Mouse (Mus musculus): ENCODE results near the gene Sema5a.
"Not testable (repeated sequence)": the region's sequence is repeated elsewhere in the genome, so short reads cannot be mapped to it uniquely, and the experiment has no call there.

Sema5a gene

DNA sequence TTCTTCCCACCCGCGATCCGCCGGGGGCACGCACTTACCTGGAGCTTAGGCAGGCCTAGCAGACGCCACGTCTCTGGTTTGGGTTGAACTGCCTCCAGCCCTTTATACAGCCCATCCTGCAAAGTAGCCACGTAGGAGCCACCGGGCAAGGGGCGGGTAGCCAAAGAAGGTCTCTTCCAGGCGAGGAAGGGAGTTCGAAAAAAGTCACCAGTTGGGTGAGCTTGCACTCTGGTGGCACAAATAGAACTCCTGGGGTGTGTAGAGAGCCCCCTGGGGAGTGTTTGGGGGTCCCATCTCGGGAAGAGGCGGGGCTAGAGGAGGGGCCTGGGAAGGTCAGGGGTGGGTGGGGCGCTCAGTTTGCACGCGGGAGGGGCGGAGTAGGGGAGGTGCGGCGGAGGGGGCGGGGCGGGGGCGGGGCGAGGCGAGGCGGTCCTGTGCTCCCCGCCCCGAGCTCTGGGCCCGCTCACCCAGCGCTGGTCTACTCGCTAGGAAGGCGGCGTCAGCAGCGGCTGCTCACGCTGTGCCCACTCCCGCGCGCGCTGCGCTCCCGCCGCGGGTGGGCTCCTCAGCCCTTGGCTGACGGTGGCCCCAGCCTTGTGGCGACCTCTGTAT is at the start of gene Sema5a:
Sema5a (plus strand) TSS at position 467 of the 612 bp plus-strand sequence.
- DNase-seq, result peak; percentile 24

DNA sequence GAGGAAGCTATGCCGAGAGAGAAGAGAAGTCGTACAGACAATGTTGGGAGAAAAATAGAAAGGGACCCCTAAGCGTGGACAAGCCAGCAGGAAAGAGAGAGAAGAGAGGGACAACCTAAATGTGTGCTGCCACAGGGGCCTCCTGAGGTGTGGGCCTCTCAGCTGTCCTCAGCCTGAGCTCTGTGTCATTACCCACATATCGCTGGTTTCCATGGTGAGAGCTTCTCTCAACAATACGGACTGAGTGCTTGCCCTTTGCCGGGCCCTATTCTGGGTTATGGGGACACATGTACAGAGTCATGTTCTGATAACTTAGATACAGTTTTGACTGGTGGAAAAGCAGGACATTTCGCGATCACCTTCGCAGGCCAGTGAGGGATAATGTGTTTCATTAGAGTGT is 46.5 kb upstream of the Sema5a start:
- no peak for DNase-seq

DNA sequence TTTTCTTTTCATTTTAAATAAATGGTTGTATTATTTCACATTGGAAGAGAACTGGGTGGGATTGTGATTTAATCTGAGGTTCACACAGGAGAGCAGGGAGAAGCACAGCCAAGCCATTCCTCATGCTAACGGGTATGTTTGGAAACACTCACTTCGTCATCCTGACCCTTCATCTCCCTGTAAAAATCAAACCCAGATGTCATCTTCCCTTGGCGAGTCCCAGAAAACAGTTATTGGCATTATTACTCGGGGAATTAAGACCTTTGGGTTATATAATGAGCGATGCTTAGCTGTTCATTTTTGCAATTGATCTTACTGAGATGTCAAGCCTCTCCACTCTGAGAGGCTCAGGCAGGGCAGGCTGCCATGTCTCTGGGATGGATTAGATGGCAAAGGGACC is 46.0 kb upstream of the Sema5a start:
- DNase-seq, result no peak

DNA sequence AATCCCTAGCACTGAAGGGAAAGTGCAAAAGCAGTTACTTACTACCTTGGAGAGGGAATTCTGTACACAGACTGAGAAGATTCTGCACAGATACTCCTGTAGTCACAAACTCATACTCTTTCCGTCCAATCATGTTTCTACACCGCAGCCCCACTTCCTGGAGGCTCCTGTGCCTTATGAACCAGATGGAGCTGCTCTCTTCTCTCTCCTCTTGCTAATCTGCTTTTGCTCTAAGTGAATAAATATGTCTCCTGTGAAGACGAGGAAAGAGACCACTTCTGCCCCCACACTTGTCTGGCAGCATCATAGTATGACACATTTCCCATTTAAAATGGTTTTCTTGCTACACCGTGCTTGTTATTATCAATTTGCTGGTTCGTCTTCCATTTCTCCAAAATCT is 41.4 kb upstream of the Sema5a start:
- no peak for DNase-seq

DNA sequence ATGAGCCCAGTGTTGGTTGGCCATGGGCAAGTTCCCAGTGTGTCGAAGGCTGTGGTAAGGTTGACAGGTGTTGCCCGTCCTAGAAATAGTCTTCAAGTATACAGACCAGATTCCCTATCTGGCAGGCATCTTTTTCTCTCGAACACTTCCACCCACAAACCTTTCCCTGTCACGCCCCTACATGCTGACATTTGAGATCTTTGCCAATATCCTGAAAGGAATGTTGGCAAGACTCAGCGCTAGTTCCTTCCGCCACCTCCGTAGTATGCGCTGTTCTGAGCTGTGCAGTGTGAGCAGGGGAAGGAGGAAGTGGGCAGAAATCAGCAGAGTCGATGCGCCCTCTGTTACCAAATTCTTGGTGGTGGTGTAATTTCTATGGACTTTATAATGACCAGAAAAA is 39.7 kb upstream of the Sema5a start:
- DNase-seq, result peak; percentile 21

DNA sequence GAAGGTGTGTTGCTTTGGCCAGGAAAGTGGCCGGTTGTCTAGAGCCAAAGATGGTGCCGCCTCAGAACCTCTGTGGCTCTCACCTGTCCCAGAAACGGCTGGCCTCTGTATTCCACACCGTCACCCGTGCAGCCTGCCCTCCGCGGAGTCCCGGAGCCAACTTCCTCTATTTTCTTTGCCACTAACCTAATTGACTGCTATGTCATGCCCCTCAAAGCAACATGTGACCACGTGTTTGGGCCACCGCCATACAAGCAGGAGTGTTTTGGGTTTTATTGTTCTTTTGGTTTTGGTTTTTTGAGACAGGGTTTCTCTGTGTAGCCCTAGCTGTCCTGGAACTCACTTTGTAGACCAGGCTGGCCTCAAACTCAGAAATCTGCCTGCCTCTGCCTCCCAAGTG is 29.9 kb upstream of the Sema5a start:
- not testable (repeated sequence) for DNase-seq

DNA sequence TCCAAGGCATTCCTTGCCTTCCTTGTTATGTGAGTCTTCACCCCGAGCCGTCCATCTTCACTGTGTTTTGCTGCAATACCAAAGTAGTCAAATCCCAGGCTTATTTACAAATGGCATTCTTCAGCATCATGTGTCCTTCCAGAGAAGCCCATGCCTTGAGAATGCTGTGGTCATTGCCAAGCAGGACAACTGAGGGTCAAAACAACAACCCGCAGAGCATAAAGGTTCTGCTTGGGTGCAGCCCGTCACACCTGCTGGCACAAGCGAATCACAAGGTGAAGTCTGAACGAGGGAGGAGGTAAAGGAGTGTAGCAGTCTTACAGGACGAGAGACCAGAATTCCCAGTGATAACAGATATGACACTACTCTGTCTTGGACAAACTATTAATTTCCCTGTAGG is 21.6 kb upstream of the Sema5a start:
- DNase-seq, result no peak

DNA sequence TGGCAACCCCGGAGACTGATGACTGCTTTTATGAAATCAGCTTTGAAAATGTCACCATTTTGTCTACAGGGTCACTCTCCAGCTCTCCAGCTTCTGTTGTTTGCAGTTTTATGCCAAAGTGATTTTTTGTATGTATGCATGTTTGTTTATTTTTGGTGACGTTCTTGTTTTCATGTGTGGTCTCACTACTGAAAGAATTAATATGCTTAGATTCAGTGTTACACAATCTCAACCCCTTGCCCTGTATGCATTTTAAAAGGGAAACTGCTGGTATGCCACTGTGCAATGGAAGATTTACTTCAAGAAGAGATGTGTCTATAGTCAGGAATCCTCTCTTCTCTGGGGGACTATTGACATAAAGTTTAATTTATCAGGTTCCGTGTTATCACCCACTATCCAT is 19.2 kb upstream of the Sema5a start:
- DNase-seq, result no peak

DNA sequence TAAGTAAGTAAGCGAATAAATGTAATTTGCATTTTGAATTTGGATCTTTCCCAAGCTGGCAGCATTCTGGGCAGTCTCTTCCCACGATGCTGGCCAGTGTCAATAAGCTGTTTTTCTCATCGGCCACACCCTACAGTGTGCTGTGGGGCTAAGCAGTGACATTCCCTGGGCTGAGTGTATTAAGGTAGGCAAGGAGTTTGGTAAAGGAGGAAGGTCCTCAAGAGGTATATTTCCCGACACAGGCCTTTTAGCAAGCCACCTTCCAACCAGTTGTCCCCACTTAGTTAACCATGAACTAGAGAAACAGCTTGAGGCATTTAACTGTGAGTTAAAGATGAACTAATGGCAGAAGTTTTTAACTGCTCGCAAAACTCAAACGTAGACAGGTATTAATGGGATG is 18.2 kb upstream of the Sema5a start:
- DNase-seq, result no peak

DNA sequence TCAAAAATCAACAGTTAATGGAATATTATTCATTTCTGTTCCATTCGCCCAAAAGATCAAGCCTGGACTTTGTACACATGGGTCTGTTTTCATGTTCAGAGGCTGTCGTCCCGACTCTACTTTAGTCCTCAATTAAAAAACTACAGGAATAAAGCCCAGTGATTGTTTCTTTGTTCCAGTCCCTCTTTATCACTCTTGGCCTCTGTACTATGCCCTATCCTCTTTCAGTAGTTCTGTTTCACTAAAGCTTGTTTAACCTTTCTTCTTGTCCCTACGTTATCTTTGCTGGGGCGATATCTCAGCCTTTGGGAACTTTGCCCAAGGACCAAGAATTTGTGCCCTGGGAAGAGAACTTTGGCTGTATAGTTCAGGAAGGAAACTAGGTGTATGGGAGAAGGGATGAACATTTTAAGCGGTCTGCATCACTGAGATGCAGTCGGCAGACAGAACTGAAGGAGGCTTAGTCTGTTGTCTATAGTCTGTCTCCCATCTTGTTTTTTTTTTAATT is 17.7 kb upstream of the Sema5a start:
- no peak for DNase-seq

DNA sequence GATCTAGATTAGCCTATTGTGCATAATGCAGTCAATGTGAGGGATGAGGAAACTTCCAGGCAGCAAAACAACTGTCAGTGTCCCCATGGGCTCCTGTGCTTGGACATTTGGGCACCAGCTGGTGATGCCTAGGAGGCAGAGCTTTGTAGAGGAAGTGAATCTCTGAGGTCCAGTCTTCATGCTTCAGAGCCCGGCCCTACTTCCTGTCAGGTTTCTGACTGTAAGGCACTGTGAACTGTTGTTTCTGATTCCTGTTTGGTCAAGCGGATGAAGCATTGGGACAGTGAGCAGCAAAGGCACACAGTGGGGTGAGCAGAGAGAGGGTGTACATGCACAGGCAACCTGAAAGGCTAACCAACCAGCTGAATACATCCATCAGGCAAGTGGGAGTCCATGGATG is 14.5 kb upstream of the Sema5a start:
- DNase-seq, result no peak

DNA sequence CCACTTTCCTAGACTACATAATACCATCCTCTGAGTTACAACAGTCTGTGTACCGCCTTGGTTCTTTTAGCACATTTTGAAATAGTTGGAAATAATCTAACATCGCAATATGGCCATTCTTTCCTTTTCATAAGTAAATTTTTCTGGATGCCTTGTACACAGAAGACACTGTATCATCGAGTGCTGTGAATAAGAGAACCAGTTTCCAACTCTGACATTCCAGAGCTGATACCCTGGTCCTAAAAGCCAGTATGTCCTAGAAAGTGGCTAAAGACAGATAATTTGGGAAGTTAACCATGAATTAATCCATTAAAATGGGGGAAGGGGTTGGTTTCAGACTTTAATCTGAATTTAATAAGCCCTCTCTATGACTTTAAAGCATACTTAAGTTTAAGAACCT is 12.4 kb upstream of the Sema5a start:
- DNase-seq, result no peak

DNA sequence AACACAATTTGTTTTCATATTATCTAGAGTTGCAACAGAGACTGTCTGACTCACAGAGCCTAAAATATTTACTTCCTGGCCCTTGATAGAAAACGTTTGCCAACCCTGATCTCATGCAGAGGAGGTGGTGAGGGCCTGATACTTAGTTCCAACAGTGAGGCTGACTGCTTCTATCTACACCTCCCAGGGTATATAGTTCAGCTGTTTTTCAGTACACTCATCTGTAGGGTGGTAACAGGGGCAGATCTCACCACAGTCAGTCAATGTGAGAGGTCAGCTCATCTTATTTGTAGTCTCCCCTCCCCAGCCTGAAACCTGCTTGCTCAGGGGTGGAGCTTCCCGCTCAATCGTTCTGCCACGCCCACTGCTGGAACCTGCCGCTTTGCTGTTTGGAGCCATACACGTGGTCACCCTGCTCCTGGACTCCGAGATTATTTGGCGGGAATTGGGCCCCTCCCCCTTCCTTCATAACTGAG is 11.9 kb upstream of the Sema5a start:
- DNase-seq, result not testable (repeated sequence)

DNA sequence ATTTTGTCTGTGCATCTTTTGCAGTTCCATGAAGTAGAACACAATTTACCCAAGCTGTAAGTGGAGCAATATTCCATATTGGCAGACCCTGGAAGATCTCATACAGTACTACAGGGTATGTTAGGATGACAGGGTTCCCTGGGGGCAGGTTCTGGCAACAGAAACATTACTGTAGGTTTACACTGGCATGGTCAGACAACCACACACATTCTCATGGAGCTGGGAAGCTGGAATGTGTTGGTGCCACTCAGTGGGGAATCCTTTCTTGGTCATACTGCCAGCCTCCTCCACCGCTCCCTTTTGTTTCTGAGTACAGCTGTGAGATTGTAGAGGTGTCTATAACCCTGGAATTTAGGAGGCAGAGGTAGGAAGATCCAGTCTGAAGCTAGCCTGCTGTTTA is 11.2 kb upstream of the Sema5a start:
- no peak for DNase-seq

DNA sequence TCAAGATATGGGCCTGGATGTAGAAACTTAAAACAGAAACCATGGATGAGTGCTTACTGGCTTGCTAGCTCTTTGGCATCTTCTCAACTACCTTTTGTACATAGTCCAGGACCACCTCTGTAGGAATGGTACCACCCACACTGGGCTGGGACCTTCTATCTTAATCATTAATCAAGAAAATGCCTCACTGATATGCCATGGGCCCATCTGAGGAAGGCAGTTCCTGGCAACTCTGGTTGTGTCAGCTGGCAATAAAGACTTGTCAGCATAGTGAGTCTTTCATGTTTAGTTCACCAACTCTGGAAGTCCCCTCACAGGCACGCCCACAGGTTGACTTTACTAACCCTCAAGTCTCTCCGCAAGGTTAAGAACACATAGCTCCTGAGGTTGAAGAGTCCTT is 5.5 kb upstream of the Sema5a start:
- DNase-seq, result no peak

DNA sequence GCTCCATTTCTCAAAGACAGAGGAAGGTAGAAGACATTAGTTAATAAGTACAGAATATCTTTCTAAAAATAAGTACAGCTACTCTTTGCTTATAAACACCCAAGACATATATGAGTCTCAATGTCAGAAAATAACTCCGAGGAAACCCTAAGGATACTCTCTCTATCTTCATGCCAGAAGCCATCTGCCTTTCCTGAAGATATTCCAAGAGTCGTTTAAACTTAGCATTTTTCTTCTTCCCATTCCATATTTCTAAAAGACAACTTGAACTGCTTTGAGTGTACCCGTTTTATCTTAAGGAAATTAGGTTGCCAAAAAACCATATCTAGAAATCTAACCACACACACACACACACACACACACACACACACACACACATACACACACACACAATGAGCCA is 4.5 kb upstream of the Sema5a start:
- DNase-seq, result no peak

DNA sequence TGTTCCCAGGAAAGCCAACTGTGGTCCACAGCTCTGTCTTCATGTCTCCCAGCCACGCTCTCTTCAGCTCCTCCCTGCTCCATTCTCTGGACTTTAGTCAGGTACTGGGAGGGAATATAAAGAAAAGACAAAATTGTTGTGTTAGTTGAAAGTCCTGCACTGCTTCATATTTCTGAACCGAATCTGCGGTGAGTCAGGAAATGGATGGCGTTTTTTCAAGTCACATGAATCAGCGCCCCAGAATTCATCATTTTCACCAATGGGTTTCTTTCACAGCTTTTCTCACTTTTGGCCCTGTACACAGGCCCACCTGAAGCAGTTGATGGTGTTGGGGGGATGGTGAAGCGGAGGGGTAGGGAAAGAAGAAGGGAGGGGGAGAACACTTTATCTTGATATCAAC is 2.9 kb upstream of the Sema5a start:
- DNase-seq, result no peak

DNA sequence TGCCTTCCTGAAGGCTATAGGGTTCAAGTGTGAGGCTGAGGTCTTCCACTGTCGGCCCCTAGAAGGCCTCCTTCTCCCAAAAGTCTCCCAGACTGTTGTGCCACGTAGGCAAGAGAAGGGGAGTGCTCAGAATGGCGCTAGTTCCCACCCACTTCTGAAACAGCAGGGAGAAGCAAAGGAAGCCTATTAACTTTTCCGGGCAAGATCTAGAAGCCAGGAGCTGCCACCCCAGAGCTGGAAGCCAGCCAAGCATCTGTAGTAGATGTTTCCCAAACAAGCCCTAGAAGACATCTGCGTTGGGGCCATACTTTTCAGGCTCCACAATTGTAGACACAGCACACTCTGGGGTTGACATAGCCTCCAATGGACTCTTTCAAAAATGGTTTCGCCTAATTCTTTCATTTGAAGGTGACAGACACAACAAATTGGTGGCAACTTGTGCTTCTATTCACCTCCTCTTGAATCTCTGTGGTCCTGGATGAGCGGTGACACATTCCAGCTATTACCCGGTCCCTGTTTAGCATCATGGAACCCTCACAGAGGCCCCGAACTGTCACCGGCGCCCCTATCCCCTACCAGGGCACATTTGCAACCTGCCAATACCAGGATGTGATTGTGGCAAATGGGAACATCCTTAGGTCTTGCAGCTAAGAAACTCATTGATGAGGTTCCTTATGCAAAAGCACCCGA is 1.4 kb upstream of the Sema5a start:
- DNase-seq, result no peak

DNA sequence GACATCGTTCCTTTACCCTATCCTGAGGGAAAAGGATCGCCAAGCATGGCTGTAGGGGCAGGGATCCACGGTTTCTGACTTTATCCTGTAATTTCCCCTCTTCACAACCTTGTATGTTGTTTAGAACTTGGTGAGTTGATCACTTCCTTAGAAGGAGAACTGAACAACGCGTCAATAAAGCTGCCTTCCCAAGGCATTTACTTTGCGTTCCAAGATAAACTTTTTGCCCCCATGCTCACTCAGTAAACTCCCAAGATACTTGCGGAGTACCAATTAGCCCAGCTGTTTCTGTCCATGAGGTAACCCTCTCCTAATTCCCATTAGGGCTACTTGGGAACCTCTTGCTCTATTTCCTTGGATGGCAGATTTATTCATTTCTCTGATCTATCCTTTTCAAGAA is 786 bp upstream of the Sema5a start:
- no peak for DNase-seq

DNA sequence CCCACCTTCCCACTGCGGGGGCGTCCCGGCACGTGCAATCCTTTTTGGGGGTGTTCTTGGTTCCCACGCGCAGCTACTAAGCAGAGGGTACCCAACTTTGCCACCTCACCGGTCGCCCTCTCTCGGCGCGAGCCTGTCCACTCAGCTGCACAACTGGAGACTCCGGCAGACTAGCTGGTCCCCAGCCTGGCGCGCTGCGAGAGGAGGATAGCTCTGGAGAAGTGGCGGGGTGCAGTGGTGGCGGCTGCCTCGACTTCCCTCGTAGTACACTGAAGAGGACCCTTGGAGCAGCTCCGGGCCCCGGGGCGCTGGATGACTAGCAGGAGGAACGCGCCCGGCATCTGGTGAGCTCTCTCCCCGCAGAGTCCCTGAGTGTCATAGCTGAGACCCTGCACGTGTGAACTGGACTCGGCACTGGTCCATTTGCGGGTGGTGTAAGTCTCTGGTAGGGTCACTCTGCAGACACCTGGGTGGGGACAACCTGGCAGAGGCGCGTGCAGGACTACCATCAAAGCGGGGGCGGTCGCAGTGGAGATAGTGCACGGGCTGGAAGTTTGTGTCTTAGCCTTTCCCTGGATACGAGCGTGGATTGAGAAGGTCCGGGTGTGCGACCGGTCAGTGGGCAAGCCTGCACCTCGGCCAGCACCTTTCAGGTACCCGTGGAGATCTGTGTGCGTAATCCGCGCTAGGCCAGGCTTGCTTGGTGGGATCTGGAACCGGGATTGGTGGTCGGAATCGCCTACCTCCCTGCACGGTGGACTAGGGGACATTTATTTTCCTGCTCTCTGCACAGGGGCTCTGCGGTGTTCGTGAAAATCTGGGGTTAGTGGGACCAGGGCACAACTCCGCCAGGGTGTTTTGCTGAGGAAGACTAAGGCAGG is 586 bp downstream of the Sema5a start:
- peak; percentile 39 for DNase-seq

DNA sequence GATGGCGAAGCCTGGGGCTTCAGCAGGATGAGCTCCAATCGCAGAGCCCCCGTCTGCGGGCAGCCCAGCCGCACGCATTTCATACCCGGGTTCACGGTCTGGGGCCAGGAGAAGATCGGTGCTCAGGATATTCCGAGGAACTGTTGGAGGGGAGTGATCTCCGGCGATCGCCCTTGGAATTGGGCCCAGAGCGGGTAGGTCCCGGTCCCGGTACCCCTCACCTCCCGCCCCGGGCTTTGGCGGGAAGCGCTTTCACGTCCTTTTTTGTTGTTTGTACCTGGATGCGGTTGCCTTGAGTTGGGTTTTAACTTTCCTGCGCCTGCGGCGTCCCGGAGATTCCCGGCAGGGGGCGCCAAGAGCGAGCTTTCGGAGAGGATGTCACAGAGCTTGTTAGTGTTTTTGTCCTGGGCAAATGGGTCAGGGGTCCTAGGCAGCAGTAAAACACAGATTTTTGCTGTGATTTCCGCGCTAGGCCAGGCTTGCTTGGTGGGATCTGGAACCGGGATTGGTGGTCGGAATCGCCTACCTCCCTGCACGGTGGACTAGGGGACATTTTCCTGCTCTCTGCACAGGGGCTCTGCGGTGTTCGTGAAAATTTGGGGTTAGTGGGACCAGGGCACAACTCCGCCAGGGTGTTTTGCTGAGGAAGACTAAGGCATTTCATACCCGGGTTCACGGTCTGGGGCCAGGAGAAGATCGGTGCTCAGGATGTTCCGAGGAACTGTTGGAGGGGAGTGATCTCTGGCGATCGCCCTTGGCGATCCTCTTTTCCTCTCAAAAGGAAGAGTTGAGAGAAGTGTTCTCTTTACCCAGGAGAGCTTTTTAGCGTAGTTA is 1.4 kb downstream of the Sema5a start:
- DNase-seq, result peak; percentile 88

DNA sequence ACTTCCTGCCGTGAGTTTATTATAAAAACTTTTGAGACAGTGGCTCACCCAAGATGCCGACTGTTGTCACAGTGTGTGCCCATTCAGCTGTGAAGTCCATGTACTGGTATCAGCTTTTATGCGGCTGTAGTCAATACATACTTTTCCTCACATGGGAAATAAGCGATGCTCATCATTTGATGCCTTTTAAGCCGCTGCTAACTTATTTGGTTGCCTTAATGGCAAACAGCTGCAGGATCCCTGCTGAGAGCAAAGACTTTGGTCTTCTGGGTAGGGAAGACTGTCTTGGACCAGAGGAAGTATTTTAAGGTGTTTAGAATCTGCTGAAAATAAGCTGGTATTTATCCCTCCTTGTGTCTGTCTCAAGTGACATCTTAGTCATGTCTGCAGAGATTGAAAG is 2.7 kb downstream of the Sema5a start:
- no peak for DNase-seq

DNA sequence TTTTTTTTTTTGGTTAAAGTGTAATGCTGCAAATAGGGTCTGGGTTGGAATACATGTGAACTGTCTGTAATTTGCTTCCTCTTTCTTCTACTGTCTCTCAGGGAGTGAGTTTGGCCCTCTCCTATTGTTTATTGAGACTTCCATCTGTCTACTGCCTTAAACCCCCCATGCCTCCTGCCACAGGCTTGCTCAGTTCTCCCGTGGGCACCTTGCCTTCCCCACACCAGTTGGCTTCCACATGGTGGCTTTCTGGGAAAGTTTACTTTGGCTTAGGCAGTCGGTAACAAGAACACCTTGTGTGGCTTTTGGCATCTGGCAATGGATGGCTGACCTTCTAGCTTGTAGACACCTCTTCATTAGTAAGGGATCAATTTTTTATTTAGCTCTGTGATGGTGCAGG is 10.2 kb downstream of the Sema5a start:
- no peak for DNase-seq
